Mouse (Mus musculus) layer of hippocampus, adult 2 months (tissue): ENCODE measurements around the gene Psmb7. TPM values are rescaled to one million over a fixed set of nuclear protein-coding genes. Genes with fewer than 3 reads are reported as not detected.

Experiments used
- DNase-seq, 2 experiments: peaks; one replicate each; pipeline ENCODE4 v3.0.0; 2022; ENCODE audit warnings: low spot score in 2 of 2
- H3K27ac ChIP-seq: fragments of 200-600 bp; 2 replicates; pipeline ENCODE4 v1.8.1; 2022
- H3K4me3 ChIP-seq: fragments of 200-600 bp; 2 replicates; pipeline ENCODE4 v1.8.1; 2022; ENCODE audit warnings: mild to moderate bottlenecking
- CTCF ChIP-seq: fragments of 200-600 bp; conservative IDR thresholded peaks from 2 replicates; pipeline ENCODE4 v1.8.1; 2022; ENCODE audit warnings: antibody characterized with exemption, mild to moderate bottlenecking, moderate library complexity
- total RNA-seq, 2 experiments: library from RNA; stranded (reverse); gene quantifications; 2 replicates each; pipeline ENCODE4 v1.2.3; 2021

Gene Psmb7
- total RNA-seq, 2 experiments from 2014 or later, result 186 to 198 TPM

- H3K27ac ChIP-seq, result no peak overlapping the region
- DNase-seq, result no peak
- no peak overlapping the region for H3K4me3 ChIP-seq
- TF ChIP-seq CTCF, result no peak
These were observed 19.9 kb downstream of the Psmb7 start for GRCm38 (mm10) chr2:38623821-38624590.

GRCm38 (mm10) chr2:38623411-38623810 lies 20.5 kb downstream of the Psmb7 start:
- TF ChIP-seq CTCF, result no peak
- DNase-seq, result no peak
- Histone ChIP-seq H3K4me3 (no peak overlapping the region), H3K27ac (no peak overlapping the region)

- peak overlapping the region; percentile 68 for H3K27ac ChIP-seq
- H3K4me3 ChIP-seq, result no peak overlapping the region
- TF ChIP-seq CTCF, result peak; percentile 85
- peak; percentile 46 to 68 for DNase-seq
These were observed 22.3 kb downstream of the Psmb7 start for GRCm38 (mm10) chr2:38621610-38622021.

- no peak overlapping the region for H3K4me3 ChIP-seq
- no peak for DNase-seq
- TF ChIP-seq CTCF, result no peak
- H3K27ac ChIP-seq, result peak overlapping the region; percentile 68
These were observed 22.8 kb downstream of the Psmb7 start for GRCm38 (mm10) chr2:38621076-38621475.

GRCm38 (mm10) chr2:38619777-38620176 lies 24.1 kb downstream of the Psmb7 start:
- TF ChIP-seq CTCF, result no peak
- no peak overlapping the region for H3K27ac ChIP-seq
- DNase-seq, result no peak
- H3K4me3 ChIP-seq, result no peak overlapping the region

- Histone ChIP-seq H3K4me3 (no peak overlapping the region), H3K27ac (peak overlapping the region; percentile 16; the same call in 1 of the 2 replicates)
- TF ChIP-seq CTCF, result no peak
- DNase-seq, result no peak
These were observed 26.7 kb downstream of the Psmb7 start for GRCm38 (mm10) chr2:38616956-38617872.

GRCm38 (mm10) chr2:38616072-38616471 lies 27.8 kb downstream of the Psmb7 start:
- no peak for DNase-seq
- peak; percentile 73 for TF ChIP-seq CTCF
- peak overlapping the region; percentile 56 for H3K27ac ChIP-seq
- no peak overlapping the region for H3K4me3 ChIP-seq

- no peak overlapping the region for H3K4me3 ChIP-seq
- TF ChIP-seq CTCF, result no peak
- H3K27ac ChIP-seq, result peak overlapping the region; percentile 56
- DNase-seq, result no peak
These were observed 29.4 kb downstream of the Psmb7 start for GRCm38 (mm10) chr2:38614437-38614836.

- TF ChIP-seq CTCF, result no peak
- no peak for DNase-seq
- H3K4me3 ChIP-seq, result no peak overlapping the region
- H3K27ac ChIP-seq, result peak overlapping the region; percentile 16; the same call in 1 of the 2 replicates
These were observed 30.3 kb downstream of the Psmb7 start for GRCm38 (mm10) chr2:38613576-38613975.

- DNase-seq, result no peak
- no peak overlapping the region for H3K27ac ChIP-seq
- H3K4me3 ChIP-seq, result no peak overlapping the region
- no peak for TF ChIP-seq CTCF
These were observed 31.3 kb downstream of the Psmb7 start for GRCm38 (mm10) chr2:38612596-38612995.

- Histone ChIP-seq H3K27ac (no peak overlapping the region), H3K4me3 (no peak overlapping the region)
- TF ChIP-seq CTCF, result no peak
- no peak for DNase-seq
These were observed 33.7 kb downstream of the Psmb7 start for GRCm38 (mm10) chr2:38610161-38610560.

- no peak for TF ChIP-seq CTCF
- DNase-seq, result no peak
- H3K27ac ChIP-seq, result peak overlapping the region; percentile 43
- H3K4me3 ChIP-seq, result no peak overlapping the region
These were observed 34.6 kb downstream of the Psmb7 start for GRCm38 (mm10) chr2:38609310-38609709.

- TF ChIP-seq CTCF, result no peak
- DNase-seq, result peak in 1 of 2 experiments; percentile 16
- H3K27ac ChIP-seq, result peak overlapping the region; percentile 43; the same call in 1 of the 2 replicates
- no peak overlapping the region for H3K4me3 ChIP-seq
These were observed 35.0 kb downstream of the Psmb7 start for GRCm38 (mm10) chr2:38608831-38609309.
